Mouse (Mus musculus) heart, embryonic 13.5 days (tissue): Measurements from ENCODE around the gene Kcng3. TPM values are rescaled to one million over a fixed set of nuclear protein-coding genes. Genes with fewer than 3 reads are reported as not detected.
A peak's percentile ranks its signal among the peaks of the same experiment; 100 is the strongest.

Source experiments
- ATAC-seq: fragments of 200-750 bp; cut with Nextera tagmentation; 2 replicates; pipeline ENCODE4 v1.8.0; 2017; ENCODE audit warnings: moderate TSS enrichment; ENCODE audit not compliant: insufficient number of reproducible peaks, low FRiP score, low TSS enrichment; ENCODE audit errors: extremely low read depth
- H3K27ac ChIP-seq: fragments of 300-500 bp; sonication (generic); replicated peaks from 2 replicates; pipeline ENCODE4 v1.5.1; 2015; ENCODE audit warnings: moderate library complexity, mild to moderate bottlenecking, inconsistent platforms
- H3K27me3 ChIP-seq: fragments of 300-500 bp; sonication (generic); replicated peaks from 2 replicates; pipeline ENCODE4 v1.6.1; 2015; ENCODE audit warnings: mild to moderate bottlenecking, inconsistent platforms
- H3K36me3 ChIP-seq: fragments of 300-500 bp; sonication (generic); 2 replicates; pipeline ENCODE4 v1.6.1; 2015; ENCODE audit warnings: mild to moderate bottlenecking, inconsistent platforms
- H3K4me1 ChIP-seq: fragments of 300-500 bp; sonication (generic); 2 replicates; pipeline ENCODE4 v1.6.1; 2015; ENCODE audit warnings: inconsistent platforms
- H3K4me2 ChIP-seq: fragments of 300-500 bp; sonication (generic); 2 replicates; pipeline ENCODE4 v1.6.1; 2015; ENCODE audit warnings: inconsistent platforms, mild to moderate bottlenecking, moderate library complexity
- H3K4me3 ChIP-seq: fragments of 300-500 bp; sonication (generic); 2 replicates; pipeline ENCODE4 v1.5.1; 2015; ENCODE audit warnings: moderate library complexity, mild to moderate bottlenecking, inconsistent platforms
- H3K9ac ChIP-seq: fragments of 300-500 bp; sonication (generic); 2 replicates; pipeline ENCODE4 v1.6.1; 2015; ENCODE audit warnings: inconsistent platforms, mild to moderate bottlenecking, moderate library complexity
- H3K9me3 ChIP-seq: fragments of 300-500 bp; sonication (generic); 2 replicates; pipeline ENCODE4 v1.6.1; 2016; ENCODE audit warnings: inconsistent platforms
- WGBS: fragments of 180-500 bp; shearing (Covaris S2); methylation state at CpG from one replicate; pipeline ENCODE4 v1.1.7; 2015; ENCODE audit warnings: mixed read lengths; 5-methylcytosine and 5-hydroxymethylcytosine counted together
- polyA plus RNA-seq: library from polyadenylated mRNA; unstranded; fragments of >200 nt; fragmentation: Nextera tagmentation; extraction: Ambion mirVana; gene quantifications from 2 replicates; pipeline ENCODE4 v1.2.1, GENCODE M21; 2015

Gene Kcng3
- not detected in 2 replicates for polyA plus RNA-seq

GRCm38 (mm10) chr17:83631783-83632652 lies at the start of gene Kcng3:
Kcng3 (minus strand) TSS chr17:83631895.
- H3K9me3 ChIP-seq = no peaks in the 10 kb centered on the region
- peaks cover 38% of the 10 kb centered on the region for H3K4me1 ChIP-seq
- H3K27me3 ChIP-seq = peaks cover 85% of the 10 kb centered on the region
- peak; percentile 49 for ATAC-seq
- H3K4me3 ChIP-seq = peak within 1 kb of the TSS; percentile 65
- peak within 1 kb of the TSS; percentile 70 for H3K9ac ChIP-seq
- no peaks in the 10 kb centered on the region for H3K36me3 ChIP-seq
- WGBS = under 1% methylated on average over 66 of the region's 86 CpGs
- peak within 1 kb of the TSS; percentile 94 for H3K4me2 ChIP-seq
- H3K27ac ChIP-seq = no peak within 1 kb of the TSS

DNA sequence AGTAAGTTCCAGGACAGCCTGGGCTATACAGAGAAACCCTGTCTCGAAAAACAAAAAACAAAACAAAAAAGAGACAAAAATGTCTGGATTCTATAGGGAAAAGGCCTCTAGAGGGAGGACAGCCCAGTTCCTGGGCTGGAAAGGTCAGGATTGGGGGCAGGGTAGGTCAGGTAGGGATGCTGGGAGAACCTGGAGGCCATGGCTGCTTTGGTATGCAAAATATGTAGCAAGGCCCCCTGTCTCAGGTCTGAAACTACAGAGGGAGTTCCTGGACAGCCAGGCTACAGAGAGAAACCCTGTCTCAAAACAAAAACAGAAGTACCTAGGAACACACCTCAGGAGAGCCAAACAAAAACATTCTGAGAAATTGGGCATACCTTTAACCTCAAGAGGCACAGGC lies 45.7 kb upstream of the Kcng3 start:
- no peaks in the 10 kb centered on the region for H3K4me1 ChIP-seq
- no peak overlapping the region for H3K27ac ChIP-seq
- H3K9me3 ChIP-seq = no peaks in the 10 kb centered on the region
- no peak overlapping the region for H3K9ac ChIP-seq
- no peak overlapping the region for H3K4me3 ChIP-seq
- H3K27me3 ChIP-seq = no peaks in the 10 kb centered on the region
- no peak for ATAC-seq
- WGBS = 63% methylated on average over 1 of the region's 1 CpGs
- no peak overlapping the region for H3K4me2 ChIP-seq
- no peaks in the 10 kb centered on the region for H3K36me3 ChIP-seq

DNA sequence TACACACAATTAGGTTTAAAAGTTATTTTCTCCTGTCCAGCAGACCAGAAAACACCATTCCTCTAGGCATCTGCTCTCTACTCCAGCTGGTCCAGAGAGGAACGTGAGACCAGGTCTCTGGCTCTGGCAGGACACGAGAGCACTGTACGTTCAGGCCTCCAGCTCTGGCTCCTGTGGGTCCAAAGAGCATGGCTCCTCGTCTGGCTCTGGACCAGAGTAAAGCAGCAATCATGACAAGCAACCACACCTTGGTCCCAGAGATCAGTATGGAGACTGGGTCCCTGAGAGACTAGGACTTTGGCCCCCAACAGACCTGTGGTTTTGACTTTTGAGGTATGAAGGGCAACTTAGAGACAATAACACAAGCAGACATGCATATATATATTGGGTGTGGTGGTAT lies 41.0 kb upstream of the Kcng3 start:
- 78% methylated on average over 4 of the region's 4 CpGs for WGBS
- H3K4me3 ChIP-seq = no peak overlapping the region
- ATAC-seq = no peak
- H3K9me3 ChIP-seq = no peaks in the 10 kb centered on the region
- H3K4me2 ChIP-seq = no peak overlapping the region
- no peaks in the 10 kb centered on the region for H3K27me3 ChIP-seq
- no peaks in the 10 kb centered on the region for H3K4me1 ChIP-seq
- no peaks in the 10 kb centered on the region for H3K36me3 ChIP-seq
- no peak overlapping the region for H3K27ac ChIP-seq
- H3K9ac ChIP-seq = no peak overlapping the region

DNA sequence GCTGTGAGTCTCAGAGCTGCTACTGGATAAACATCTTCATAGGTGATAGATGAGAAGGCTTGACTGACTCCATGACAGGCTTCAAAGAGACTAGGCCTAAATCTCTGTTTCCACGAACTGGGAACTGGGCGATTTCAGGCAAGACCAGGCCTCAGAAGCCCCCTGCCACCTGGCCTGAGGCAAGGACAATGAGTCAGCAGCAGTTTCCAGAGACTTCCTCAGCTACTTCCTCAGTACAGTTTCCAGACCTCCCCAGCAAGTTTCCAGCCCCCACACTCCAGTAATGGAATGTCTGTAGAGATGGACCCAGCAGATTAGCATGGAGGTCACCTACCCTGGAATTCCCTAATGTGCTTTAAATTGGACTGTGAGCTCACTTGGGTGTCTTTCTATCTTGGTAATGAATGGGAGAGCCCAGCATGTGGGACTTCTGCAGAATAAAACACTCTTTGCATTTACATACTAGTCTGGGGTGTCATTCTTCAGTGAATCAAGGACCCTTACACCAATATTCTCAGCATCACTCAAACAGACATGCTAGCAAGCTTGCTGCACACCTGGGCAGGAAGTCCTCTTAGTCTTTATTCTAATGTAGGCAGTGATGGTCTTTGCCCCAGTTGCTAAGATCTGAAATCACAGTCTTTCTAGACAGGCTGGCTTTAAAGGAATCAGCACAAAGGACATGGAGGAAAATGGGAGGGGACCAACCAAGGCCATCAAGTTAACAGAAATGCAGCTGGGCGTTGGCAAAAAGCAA lies 36.4 kb upstream of the Kcng3 start:
- 74% methylated on average over 3 of the region's 3 CpGs for WGBS

DNA sequence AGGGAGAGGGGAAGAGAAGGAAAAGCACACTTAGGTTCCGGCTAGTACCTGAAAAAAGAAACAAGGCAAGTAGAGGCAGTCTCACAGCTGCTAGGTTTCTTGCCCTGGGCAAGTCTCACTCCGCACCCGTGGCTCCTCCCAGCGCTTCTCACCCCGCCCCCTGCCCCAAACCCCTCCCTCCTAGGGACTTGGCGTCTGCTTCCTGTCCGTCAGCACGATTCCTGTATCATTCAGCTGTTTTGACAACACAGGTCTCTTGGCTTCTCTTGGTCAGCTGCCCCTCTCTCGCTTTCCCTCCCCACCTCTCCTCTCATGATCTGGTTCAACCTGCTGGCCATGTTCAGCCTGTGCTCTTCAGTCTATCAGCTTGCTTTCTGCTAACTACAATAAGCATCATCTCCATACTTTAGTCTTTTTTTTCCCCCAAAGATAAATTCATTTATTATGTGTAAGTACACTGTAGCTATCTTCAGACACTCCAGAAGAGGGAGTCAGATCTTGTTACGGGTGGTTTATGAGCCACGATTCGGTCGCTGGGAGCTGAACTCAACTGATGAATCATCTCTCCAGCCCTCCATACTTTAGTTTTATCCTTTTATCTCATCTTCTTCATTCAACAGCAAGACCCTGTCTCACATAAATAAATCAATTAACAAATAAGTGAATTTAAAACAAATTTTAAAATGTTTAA lies 35.0 kb upstream of the Kcng3 start:
- peaks cover 11% of the 10 kb centered on the region; the same call in 1 of the 2 replicates for H3K9me3 ChIP-seq
- peak; percentile 51; the same call in 1 of the 2 replicates for ATAC-seq
- no peaks in the 10 kb centered on the region for H3K27me3 ChIP-seq
- WGBS = 42% methylated on average over 13 of the region's 13 CpGs
- H3K36me3 ChIP-seq = no peaks in the 10 kb centered on the region
- no peak overlapping the region for H3K4me3 ChIP-seq
- no peaks in the 10 kb centered on the region for H3K4me1 ChIP-seq
- H3K27ac ChIP-seq = no peak overlapping the region
- H3K9ac ChIP-seq = no peak overlapping the region
- peak overlapping the region; percentile 33 for H3K4me2 ChIP-seq

More for the DNA sequence above, 36.4 kb upstream of the Kcng3 start:
- no peaks in the 10 kb centered on the region for H3K4me1 ChIP-seq
- no peak overlapping the region for H3K4me2 ChIP-seq
- H3K27me3 ChIP-seq = no peaks in the 10 kb centered on the region
- H3K9ac ChIP-seq = no peak overlapping the region
- no peaks in the 10 kb centered on the region for H3K36me3 ChIP-seq
- H3K4me3 ChIP-seq = no peak overlapping the region
- H3K9me3 ChIP-seq = peaks cover 7% of the 10 kb centered on the region; the same call in 1 of the 2 replicates
- ATAC-seq = no peak
- no peak overlapping the region for H3K27ac ChIP-seq

GRCm38 (mm10) chr17:83664761-83665160 lies 33.1 kb upstream of the Kcng3 start:
- H3K9ac ChIP-seq = no peak overlapping the region
- H3K4me2 ChIP-seq = no peak overlapping the region
- H3K4me1 ChIP-seq = no peaks in the 10 kb centered on the region
- no peak for ATAC-seq
- H3K9me3 ChIP-seq = peaks cover 14% of the 10 kb centered on the region; the same call in 1 of the 2 replicates
- no peaks in the 10 kb centered on the region for H3K36me3 ChIP-seq
- no peaks in the 10 kb centered on the region for H3K27me3 ChIP-seq
- WGBS = 50% methylated on average over 8 of the region's 8 CpGs
- H3K4me3 ChIP-seq = no peak overlapping the region
- no peak overlapping the region for H3K27ac ChIP-seq

DNA sequence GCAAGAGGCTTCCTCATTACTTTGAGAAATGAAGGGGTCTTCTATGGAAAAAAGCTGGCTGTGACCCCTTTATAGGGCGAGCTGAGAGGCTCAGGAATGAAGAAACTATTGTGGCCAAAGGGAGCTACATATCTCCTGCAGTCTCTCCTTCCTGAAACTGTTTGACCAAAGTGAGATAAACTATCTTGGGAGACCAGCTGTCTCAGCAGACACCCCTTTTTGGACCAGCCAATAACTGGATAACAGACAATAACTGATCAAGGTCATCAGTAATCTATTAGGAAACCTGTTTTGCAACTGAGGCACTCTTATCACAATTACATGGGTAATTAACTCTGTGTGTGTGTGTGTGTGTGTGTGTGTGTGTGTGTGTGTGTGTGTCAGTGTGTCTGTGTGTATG lies 27.2 kb upstream of the Kcng3 start:
- H3K36me3 ChIP-seq = no peaks in the 10 kb centered on the region
- no peak overlapping the region for H3K4me2 ChIP-seq
- no peak for ATAC-seq
- H3K9ac ChIP-seq = no peak overlapping the region
- 50% methylated on average over 1 of the region's 1 CpGs for WGBS
- no peaks in the 10 kb centered on the region for H3K27me3 ChIP-seq
- H3K27ac ChIP-seq = no peak overlapping the region
- H3K4me1 ChIP-seq = no peaks in the 10 kb centered on the region
- peaks cover 12% of the 10 kb centered on the region; the same call in 1 of the 2 replicates for H3K9me3 ChIP-seq
- no peak overlapping the region for H3K4me3 ChIP-seq

- H3K27ac ChIP-seq = no peak overlapping the region
- no peak for ATAC-seq
These were observed 25.7 kb upstream of the Kcng3 start for GRCm38 (mm10) chr17:83657375-83657774.

DNA sequence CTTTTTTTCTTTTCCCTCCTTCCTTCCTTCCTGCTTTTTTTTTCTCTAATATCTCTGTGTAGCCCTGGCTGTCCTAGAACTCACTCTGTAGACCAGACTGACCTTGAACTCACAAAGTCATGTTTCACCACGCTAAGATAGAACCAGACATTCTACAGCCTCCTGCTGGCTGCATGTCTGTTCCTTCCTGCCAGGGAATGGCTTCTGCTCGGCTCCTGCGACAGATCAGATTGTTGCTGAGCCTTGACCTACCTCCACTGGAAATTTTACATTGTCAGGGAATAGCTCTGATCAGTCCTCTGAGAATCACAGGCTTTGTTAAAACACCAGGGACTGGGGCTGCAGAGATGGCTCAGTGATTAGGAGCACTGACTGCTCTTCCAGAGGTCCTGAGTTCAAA lies 24.0 kb upstream of the Kcng3 start:
- Histone ChIP-seq H3K27me3 (no peaks in the 10 kb centered on the region), H3K9me3 (peaks cover 3% of the 10 kb centered on the region; the same call in 1 of the 2 replicates), H3K4me2 (no peak overlapping the region), H3K36me3 (no peaks in the 10 kb centered on the region), H3K27ac (no peak overlapping the region), H3K9ac (no peak overlapping the region), H3K4me1 (no peaks in the 10 kb centered on the region), H3K4me3 (no peak overlapping the region)
- 66% methylated on average over 3 of the region's 3 CpGs for WGBS
- ATAC-seq = no peak

More at GRCm38 (mm10) chr17:83657375-83657774, 25.7 kb upstream of the Kcng3 start:
- Histone ChIP-seq H3K4me3 (no peak overlapping the region), H3K4me1 (no peaks in the 10 kb centered on the region), H3K4me2 (no peak overlapping the region), H3K36me3 (no peaks in the 10 kb centered on the region), H3K9me3 (peaks cover 3% of the 10 kb centered on the region; the same call in 1 of the 2 replicates), H3K27me3 (no peaks in the 10 kb centered on the region), H3K9ac (no peak overlapping the region)
- 82% methylated on average over 9 of the region's 9 CpGs for WGBS

- no peak overlapping the region for H3K27ac ChIP-seq
These were observed 23.0 kb upstream of the Kcng3 start for GRCm38 (mm10) chr17:83654651-83655136.

GRCm38 (mm10) chr17:83653635-83654034 lies 21.9 kb upstream of the Kcng3 start:
- no peak for ATAC-seq

More at GRCm38 (mm10) chr17:83654651-83655136, 23.0 kb upstream of the Kcng3 start:
- no peaks in the 10 kb centered on the region for H3K36me3 ChIP-seq
- no peaks in the 10 kb centered on the region for H3K9me3 ChIP-seq
- no peak for ATAC-seq
- 59% methylated on average over 13 of the region's 13 CpGs for WGBS
- H3K4me3 ChIP-seq = no peak overlapping the region
- H3K4me1 ChIP-seq = no peaks in the 10 kb centered on the region
- no peak overlapping the region for H3K9ac ChIP-seq
- H3K4me2 ChIP-seq = no peak overlapping the region
- H3K27me3 ChIP-seq = no peaks in the 10 kb centered on the region

More at GRCm38 (mm10) chr17:83653635-83654034, 21.9 kb upstream of the Kcng3 start:
- no peak overlapping the region for H3K4me2 ChIP-seq
- no peak overlapping the region for H3K4me3 ChIP-seq
- no peaks in the 10 kb centered on the region for H3K36me3 ChIP-seq
- H3K27ac ChIP-seq = no peak overlapping the region
- H3K4me1 ChIP-seq = no peaks in the 10 kb centered on the region
- H3K9me3 ChIP-seq = no peaks in the 10 kb centered on the region
- no peaks in the 10 kb centered on the region for H3K27me3 ChIP-seq
- H3K9ac ChIP-seq = no peak overlapping the region
- 88% methylated on average over 3 of the region's 3 CpGs for WGBS
